Mouse (Mus musculus) skeletal muscle tissue, adult 2 months (tissue): ENCODE measurements around the gene Hace1.

Source experiments
- DNase-seq: peaks from one replicate; pipeline ENCODE4 v3.0.0-alpha.2; 2012; ENCODE audit warnings: low read depth, low spot score

The Hace1 gene

DNA sequence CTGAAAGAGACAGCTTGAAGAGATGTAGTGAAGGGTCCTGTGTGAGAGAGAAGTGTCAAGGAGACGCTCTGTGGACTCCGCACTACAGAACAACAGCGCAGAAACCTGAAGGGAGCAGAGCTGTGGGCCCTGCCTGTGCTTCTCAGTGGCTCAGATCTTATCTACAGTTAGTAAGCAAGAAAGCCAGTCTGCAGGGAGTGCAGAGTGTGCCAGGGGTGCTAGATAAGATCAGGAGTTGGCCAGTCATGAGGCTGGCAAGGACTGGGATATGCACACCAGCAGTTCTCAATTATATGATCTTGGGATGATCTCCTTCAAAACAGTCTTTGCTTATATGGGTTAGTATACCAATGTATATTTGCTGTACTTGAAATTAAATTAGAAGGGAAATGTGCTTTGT is 121.3 kb downstream of the Hace1 start:
- DNase-seq: no peak

DNA sequence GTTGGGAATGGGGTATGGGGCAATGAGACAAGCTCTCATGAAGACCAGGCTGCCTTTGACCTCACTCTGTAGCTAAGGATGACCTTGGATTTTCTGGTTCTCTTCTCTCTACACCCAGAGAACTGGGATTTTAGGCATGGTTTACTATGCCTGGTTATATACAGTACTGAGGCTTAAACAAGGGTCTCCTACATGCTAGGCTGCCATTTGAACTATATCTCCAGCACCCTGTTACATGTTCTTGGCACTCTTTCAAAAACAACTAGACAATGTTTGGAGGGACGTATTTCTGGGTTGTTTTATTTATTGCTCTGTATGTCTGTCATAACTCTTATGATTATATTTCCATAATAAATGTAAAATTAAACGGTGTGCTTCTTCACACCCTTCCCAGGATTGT is 129.2 kb downstream of the Hace1 start:
- no peak for DNase-seq

DNA sequence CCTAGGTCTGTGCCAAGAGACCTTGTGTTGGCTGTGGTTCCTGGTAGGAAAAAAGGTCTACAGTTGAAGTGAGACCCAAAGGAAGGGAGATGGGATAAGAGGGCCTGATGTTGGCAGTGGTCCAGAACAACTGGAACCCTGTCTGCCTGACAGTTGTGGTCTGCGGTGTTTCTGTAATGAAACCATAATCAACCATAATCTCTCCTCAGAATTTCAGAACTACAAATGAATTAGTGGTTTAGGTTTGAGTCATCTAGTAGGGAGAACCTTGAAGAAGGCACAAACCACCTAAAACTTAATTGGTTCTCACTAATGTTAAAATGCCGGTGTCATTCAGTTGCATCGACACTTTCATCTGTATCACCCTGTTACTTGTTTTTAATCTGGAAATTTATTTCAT is 133.2 kb downstream of the Hace1 start:
- DNase-seq: no peak

DNA sequence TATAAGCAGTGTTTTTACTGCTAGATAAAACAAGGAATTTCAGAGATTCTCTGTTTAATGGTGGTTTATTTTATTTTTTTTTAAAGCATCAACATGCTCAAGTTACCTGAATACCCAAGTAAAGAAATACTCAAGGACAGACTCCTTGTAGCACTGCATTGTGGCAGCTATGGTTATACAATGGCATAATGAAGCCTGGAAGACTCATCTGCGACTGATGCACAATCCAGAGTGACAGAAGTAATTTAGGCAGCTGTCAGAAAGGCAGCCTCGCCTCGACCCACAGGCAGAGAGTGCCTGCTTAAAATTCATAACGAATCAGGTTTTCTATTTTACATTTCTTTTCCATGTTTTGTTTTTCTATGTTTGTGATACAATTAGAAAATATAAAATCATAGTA is 133.7 kb downstream of the Hace1 start:
- no peak for DNase-seq
